Mouse (Mus musculus) ES-Bruce4 (cell line): ENCODE data around the gene Chst8. TPM values are rescaled to one million over a fixed set of nuclear protein-coding genes. Genes with fewer than 3 reads are reported as not detected.

Experiments
- H3K27ac ChIP-seq: 2 replicates; pipeline ENCODE4 v1.5.1; 2012; ENCODE audit warnings: low read length, inconsistent platforms; ENCODE audit not compliant: insufficient read depth
- H3K27me3 ChIP-seq: 2 replicates; pipeline ENCODE4 v1.6.1; 2012; ENCODE audit warnings: mild to moderate bottlenecking, low read length, inconsistent platforms; ENCODE audit not compliant: control insufficient read depth, poor library complexity, insufficient read depth, severe bottlenecking
- H3K36me3 ChIP-seq: 2 replicates; pipeline ENCODE4 v1.6.1; 2012; ENCODE audit warnings: inconsistent platforms, mild to moderate bottlenecking, low read length, moderate library complexity; ENCODE audit not compliant: control insufficient read depth, poor library complexity, insufficient read depth, severe bottlenecking
- H3K4me1 ChIP-seq: one replicate; pipeline ENCODE4 v1.8.1; 2011; ENCODE audit warnings: low read length; ENCODE audit not compliant: control insufficient read depth, insufficient read depth
- H3K4me3 ChIP-seq: 2 replicates; pipeline ENCODE4 v1.5.1; 2011; ENCODE audit warnings: low read depth, mild to moderate bottlenecking, low read length
- H3K9ac ChIP-seq: 2 replicates; pipeline ENCODE4 v1.6.1; 2012; ENCODE audit warnings: low read depth, mild to moderate bottlenecking, inconsistent platforms; ENCODE audit not compliant: poor library complexity, severe bottlenecking
- H3K9me3 ChIP-seq: replicated peaks from 2 replicates; pipeline ENCODE4 v1.6.1; 2012; ENCODE audit warnings: mild to moderate bottlenecking, low read length, inconsistent platforms; ENCODE audit not compliant: control insufficient read depth, poor library complexity, insufficient read depth, severe bottlenecking
- CTCF ChIP-seq: IDR thresholded peaks from one replicate; pipeline ENCODE4 v1.8.1; 2011; ENCODE audit warnings: low read depth, low read length
- EP300 ChIP-seq: IDR thresholded peaks from 2 replicates; pipeline ENCODE4 v1.6.1; 2011; ENCODE audit warnings: low read depth, low read length; ENCODE audit not compliant: insufficient read depth
- POLR2A ChIP-seq: IDR thresholded peaks from one replicate; pipeline ENCODE4 v1.8.1; 2011; ENCODE audit warnings: low read length; ENCODE audit not compliant: insufficient read depth
- polyA plus RNA-seq: library from polyadenylated mRNA; stranded (reverse); fragments of >200 nt; gene quantifications from 2 replicates; pipeline ENCODE4 v1.2.4, GENCODE M21; 2011; ENCODE audit warnings: low read depth; ENCODE audit not compliant: missing spikeins, insufficient read depth, insufficient read length

The Chst8 gene
- polyA plus RNA-seq, 1 experiment: 4.8 TPM

GRCm38 (mm10) chr7:34698221-34698620, 114.3 kb downstream of the Chst8 start:
- Histone ChIP-seq H3K4me1 (peaks cover 4% of the 10 kb centered on the region), H3K27me3 (no peaks in the 10 kb centered on the region), H3K27ac (no peak overlapping the region), H3K9me3 (no peaks in the 10 kb centered on the region), H3K36me3 (no peaks in the 10 kb centered on the region), H3K9ac (no peak overlapping the region), H3K4me3 (no peak overlapping the region)
- TF ChIP-seq CTCF (no peak), EP300 (no peak)

GRCm38 (mm10) chr7:34696086-34696485, 116.4 kb downstream of the Chst8 start:
- peaks cover 4% of the 10 kb centered on the region for H3K4me1 ChIP-seq
- no peak overlapping the region for H3K27ac ChIP-seq
- no peak for TF ChIP-seq CTCF
- TF ChIP-seq EP300: no peak
- no peak for TF ChIP-seq POLR2A
- no peaks in the 10 kb centered on the region for H3K27me3 ChIP-seq
- no peaks in the 10 kb centered on the region for H3K36me3 ChIP-seq
- H3K9ac ChIP-seq: no peak overlapping the region
- no peak overlapping the region for H3K4me3 ChIP-seq
- H3K9me3 ChIP-seq: no peaks in the 10 kb centered on the region

DNA sequence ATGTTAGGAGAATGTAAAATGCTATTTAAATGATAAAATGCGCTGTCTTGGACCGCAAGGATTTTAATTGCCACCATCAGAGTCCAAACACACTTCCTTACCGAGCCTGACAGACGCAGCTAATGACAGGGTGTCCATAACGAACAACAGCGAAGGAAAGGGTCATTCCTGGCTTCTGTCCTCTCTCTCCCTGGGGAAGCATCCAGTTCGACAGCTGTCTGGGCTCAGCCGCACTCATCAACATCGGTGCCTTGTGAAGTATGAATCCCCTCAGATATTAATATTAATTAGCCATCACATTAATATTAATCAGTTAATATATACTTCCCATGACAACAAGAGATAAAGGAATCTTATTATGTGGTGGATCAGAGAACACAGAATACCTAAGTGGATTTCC, 117.6 kb downstream of the Chst8 start:
- Histone ChIP-seq H3K27me3 (no peaks in the 10 kb centered on the region), H3K27ac (no peak overlapping the region), H3K9ac (no peak overlapping the region), H3K4me1 (peaks cover 4% of the 10 kb centered on the region), H3K9me3 (no peaks in the 10 kb centered on the region), H3K4me3 (no peak overlapping the region), H3K36me3 (no peaks in the 10 kb centered on the region)
- TF ChIP-seq EP300 (no peak), POLR2A (no peak), CTCF (no peak)

DNA sequence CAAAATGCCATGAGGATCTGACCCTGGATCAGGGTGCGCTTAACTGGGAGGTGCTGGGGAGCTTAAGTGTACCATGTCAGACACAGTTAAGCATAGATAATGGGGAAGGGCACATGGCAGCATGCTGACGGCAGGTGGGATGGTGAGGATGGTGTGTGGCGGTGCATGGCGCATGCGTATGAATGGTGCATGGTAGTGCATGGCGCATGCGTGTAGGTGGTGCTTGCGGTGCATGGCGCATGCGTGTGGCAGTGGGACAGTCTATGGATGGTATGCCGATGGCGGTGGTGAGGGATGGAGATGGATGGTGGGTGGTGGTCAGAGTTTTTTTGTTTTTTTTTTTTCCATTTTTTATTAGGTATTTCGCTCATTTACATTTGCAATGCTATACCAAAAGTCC, 118.6 kb downstream of the Chst8 start:
- Histone ChIP-seq H3K9me3 (no peaks in the 10 kb centered on the region), H3K9ac (no peak overlapping the region), H3K27me3 (no peaks in the 10 kb centered on the region), H3K36me3 (no peaks in the 10 kb centered on the region), H3K4me3 (peak overlapping the region; percentile 16), H3K27ac (no peak overlapping the region), H3K4me1 (peaks cover 4% of the 10 kb centered on the region)
- TF ChIP-seq EP300 (no peak), CTCF (no peak)

GRCm38 (mm10) chr7:34693072-34693471, 119.4 kb downstream of the Chst8 start:
- Histone ChIP-seq H3K27ac (no peak overlapping the region), H3K36me3 (no peaks in the 10 kb centered on the region), H3K9ac (no peak overlapping the region), H3K4me3 (no peak overlapping the region), H3K4me1 (peaks cover 4% of the 10 kb centered on the region), H3K9me3 (no peaks in the 10 kb centered on the region), H3K27me3 (no peaks in the 10 kb centered on the region)
- TF ChIP-seq EP300: no peak
- TF ChIP-seq POLR2A: no peak
- TF ChIP-seq CTCF: no peak

GRCm38 (mm10) chr7:34690111-34690510, 122.4 kb downstream of the Chst8 start:
- no peaks in the 10 kb centered on the region for H3K36me3 ChIP-seq
- H3K27ac ChIP-seq: no peak overlapping the region
- H3K9me3 ChIP-seq: no peaks in the 10 kb centered on the region
- H3K27me3 ChIP-seq: no peaks in the 10 kb centered on the region
- H3K4me3 ChIP-seq: no peak overlapping the region
- TF ChIP-seq EP300 (no peak), POLR2A (no peak), CTCF (no peak)
- no peaks in the 10 kb centered on the region for H3K4me1 ChIP-seq
- no peak overlapping the region for H3K9ac ChIP-seq
